Mouse (Mus musculus): Measurements from ENCODE around the gene Hoxa11.

DNA sequence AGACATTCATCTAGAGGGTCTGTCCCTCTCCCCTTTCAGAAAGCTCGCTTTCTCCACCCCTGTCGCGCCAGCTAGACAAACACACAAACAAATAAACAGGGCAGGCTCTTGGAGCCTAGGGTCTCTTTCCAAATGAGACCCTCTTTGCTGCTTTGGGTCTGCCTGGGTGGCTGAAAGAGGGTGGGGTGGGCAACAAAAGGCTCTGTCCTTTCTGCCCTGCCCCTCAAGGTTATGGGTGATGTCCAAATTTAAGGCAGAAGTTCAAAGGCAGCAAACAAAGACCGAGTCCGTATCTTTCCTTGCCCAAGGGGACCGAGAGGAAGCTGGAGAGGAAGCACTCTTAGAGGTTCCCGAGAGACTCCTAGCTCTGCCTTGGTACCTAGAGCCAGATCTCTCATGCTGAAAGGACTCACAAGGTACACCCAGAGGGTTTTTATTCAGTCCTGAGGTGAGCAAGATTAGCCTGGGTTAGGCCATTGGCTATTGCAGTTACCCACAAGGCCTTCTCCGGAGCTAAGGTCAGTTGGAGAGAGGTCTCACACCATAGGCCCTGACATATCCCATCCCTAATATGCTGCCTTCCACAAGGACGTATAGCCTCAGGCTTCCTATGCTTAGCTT, 4.5 kb downstream of the Hoxa11 start:
- TF ChIP-seq CTCF (IDR thresholded peaks at IDR 0.05; ENCODE audit: borderline replicate concordance, control insufficient read depth, extremely low read depth, insufficient read depth, low read length, poor library complexity) = no peak
- TF ChIP-seq POLR2A (IDR thresholded peaks at IDR 0.05; ENCODE audit: control insufficient read depth, extremely low read depth, insufficient read depth, low read length, poor library complexity) = no peak

Data from thymus, adult 2 months (tissue).